Mouse (Mus musculus): ENCODE measurements around the gene Smyd1.
A peak's percentile ranks its signal among the peaks of the same experiment; 100 is the strongest.
"Not testable (repeated sequence)": the region's sequence is repeated elsewhere in the genome, so short reads cannot be mapped to it uniquely, and the experiment has no call there.

Smyd1 gene

DNA sequence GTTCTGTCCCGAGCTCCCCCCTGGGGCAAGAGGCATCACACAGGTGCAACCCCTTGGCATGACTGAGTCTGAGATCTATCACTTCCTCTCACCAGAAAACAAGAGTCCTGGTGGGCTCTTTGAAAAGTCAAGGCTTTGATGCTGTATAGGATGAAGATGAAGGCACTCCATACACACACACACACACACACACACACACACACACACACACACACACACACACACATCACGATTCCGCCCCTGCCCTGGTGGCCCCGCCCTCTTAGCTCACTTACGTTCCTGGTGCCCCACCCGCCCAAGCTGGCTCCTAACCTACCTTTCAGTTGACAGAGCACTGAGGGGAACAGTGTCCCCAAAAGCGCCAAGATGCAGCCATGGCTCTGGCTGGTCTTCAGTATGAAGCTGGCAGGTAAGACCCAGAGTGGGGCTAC lies 473 bp upstream of the Smyd1 start, which contains the start of gene Cd8b1:
TSS of gene Cd8b1 (plus strand) at position 298 of the 431 bp plus-strand sequence.
- DNase-seq = no peak

DNA sequence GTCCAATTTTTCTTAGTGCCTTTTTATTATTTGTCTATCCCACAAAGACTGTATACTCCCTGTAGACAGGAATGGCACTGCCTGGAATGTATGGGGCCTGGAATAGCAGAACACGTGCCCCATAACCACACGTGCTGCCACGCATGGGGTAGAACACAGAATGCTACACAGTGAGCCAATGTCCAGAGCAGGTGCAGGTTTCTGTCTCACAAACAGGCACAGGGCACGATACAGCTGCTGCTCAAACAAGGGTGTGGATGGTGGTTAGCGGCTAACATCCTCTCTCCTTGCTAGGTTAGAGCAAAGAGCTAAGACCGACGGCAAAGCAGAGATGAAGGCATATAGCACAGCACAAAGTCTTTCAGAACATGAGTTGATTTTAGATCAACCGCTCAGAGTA lies 14.5 kb downstream of the Smyd1 start:
- DNase-seq = no peak

DNA sequence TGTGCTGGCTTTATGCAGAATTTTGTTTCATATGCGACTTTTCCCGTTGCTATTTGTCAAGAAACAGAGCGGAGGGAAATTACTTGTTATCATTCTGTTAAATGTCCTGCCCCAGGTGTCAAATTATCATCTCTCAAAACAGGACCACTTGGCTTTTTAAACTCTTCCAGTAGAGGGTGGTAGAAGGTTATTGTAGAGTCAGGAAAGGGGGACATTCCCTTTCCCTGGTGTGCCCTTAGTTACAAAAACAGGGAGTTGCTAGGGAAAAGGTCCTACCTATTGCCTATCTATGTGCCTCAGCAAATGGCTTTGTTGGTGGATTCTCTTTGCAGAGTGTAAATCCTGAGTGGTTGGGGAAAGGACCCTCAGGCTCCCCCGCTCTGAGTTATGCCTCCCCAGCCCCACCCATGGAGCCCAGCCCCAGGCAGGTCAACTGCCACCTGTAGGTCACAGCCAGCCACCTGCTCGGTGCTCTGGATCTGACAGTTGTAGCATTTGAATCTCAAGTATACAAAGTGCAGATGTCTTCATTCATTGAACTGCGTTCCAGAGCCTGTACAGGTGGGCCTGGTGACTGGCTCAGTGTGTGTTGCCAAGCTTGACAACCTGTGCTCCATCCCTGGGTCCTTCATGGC lies 19.8 kb downstream of the Smyd1 start:
- no peak for DNase-seq

DNA sequence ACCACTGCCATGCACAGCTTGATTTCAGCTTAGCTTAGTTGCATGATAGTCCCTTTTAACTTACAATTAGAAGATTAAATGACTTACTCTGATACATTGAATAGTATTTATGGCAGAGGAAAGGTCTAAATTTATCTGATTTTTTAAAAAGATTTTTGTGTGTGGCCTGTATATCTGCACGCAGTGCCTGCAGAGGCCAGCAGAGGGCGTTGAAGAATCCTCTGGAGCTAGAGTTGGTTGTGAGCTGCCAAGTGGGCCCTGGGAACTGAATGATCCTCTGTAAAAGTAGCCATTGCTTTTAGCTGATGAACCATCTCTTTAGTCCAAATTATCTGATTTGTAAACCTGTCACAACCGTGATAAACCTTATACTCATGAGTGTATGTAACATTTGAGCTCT lies 23.3 kb downstream of the Smyd1 start:
- DNase-seq = no peak

DNA sequence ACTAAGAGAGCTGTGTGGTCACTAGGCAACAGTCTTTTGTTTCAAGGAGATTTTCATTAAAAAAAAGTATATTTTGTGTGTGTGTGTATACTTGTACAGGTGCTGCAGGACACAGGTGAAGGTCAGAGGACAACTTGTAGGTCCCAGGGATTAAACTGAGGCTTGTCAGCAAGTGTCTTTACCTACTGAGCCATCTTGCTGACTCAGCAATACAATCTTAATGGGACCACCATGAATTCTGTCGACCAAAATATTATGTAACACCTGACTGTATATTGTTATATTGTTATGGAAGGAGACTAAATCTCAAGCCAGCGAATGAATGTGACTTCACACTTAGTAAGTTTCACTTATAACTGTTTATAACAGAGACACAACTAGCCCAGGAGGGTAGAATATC lies 24.0 kb downstream of the Smyd1 start:
- no peak for DNase-seq

DNA sequence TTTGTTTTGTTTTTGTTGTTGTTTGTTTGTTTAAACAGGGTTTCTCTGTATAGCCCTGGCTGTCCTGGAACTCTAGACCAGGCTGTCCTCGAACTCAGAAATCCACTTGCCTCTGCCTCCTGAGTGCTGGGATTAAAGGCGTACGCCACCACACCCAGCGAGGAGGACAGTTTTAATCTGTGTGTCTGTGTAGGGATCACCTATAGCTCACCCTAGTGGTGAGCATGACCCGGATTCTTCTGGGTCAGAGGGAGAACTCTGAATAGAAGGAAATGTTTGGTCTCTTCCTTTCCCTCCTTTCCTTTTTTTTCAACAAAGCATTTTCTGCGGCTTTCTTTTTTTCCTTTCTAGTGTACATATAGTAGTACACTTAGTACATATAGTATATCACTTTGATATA lies 26.7 kb downstream of the Smyd1 start:
- DNase-seq = no peak

DNA sequence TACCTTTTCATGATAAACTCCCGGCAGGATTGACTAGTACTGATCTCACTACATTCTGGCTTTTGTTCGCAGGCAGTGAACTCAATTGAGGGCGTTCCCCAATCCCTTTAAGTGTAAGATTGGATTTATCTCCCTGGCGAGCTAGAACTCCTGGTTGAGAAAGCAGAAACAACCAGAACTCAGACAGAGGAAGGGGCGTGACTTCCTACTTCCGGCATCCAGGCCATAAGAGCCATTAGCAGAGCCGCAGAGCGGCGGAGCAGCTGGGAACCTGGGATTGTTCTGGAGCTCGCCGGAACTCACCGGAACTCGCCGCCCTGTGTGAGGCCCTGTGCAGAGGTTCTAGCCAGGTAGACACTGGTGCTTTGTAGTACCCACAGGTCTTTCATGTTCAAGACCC lies 28.5 kb downstream of the Smyd1 start:
- no peak for DNase-seq

DNA sequence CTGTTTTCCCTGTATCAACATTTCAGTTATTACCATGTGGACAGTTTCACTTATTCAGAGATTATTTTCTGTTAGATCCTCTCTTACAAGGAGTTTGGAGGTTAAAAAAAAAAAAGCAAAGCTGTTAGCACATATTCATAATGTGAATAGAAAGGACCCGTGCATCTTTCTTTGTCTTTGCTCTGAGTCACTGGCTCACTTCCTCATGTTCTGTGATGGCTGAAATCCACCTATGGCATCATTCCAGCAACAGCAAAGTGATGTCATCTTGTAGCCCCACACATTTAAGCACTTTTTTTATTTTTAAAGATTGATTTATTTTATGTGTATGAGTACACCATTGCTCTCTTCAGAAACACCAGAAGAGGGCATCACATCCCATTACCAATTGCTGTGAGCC lies 42.6 kb downstream of the Smyd1 start:
- no peak for DNase-seq

DNA sequence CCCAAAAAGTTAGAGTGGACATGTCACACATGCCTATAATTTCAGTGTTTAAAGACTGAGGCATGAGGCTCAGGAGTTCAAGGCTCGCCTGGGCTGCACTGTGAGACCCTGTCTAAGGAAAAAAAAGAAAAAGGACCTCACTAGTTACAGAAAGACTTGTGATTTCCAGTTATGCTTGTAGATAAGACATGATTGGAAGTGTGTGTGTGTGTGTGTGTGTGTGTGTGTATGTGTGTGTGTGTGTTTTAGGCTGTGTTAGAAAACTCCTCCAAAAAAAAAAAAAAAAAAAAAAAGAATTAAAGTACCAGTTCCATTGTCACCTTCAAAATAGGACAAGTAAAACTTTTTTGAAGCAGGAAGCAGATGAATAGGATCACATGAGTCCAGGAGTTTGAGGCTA lies 47.4 kb downstream of the Smyd1 start:
- no peak for DNase-seq

DNA sequence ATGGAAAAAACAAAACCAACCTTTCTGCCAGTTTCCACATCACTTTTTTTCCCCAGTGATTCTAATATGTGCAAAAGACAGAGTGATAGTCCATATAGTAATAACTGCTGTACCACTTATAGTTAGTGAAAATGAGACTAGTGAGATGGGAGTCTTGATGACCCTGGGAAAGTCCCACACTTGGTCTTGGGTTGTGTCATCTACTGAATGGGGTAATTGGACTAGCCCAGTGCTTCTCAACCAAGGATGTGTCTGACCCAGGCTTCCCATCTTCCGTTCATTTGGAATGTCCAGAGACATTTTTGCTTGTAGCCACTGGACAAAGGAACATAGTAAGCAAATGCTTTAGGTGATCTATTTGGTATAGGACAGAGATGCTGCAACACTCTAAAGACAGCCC lies 48.3 kb downstream of the Smyd1 start:
- no peak for DNase-seq

DNA sequence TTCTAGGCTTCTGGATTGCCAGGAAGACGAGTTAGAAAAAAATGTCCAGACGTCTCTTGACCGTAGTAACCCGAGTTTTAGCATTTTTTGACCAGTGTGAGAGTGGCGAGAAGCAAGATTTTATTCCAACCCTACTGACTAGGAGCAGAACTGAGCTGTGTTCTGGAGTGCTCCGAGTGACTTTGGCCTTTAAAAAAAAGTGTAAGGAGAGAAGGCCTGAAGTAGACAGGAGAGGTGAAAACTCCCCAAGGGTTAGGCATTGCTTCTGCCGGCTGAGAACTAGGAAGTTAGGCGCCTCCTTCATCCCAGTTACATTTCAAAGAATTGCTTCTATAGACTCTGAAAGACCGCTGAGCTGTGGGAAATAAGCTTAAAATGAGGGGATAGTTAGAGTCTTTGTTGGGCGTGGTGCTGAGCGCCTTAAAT lies 49.7 kb downstream of the Smyd1 start:
- DNase-seq = no peak

DNA sequence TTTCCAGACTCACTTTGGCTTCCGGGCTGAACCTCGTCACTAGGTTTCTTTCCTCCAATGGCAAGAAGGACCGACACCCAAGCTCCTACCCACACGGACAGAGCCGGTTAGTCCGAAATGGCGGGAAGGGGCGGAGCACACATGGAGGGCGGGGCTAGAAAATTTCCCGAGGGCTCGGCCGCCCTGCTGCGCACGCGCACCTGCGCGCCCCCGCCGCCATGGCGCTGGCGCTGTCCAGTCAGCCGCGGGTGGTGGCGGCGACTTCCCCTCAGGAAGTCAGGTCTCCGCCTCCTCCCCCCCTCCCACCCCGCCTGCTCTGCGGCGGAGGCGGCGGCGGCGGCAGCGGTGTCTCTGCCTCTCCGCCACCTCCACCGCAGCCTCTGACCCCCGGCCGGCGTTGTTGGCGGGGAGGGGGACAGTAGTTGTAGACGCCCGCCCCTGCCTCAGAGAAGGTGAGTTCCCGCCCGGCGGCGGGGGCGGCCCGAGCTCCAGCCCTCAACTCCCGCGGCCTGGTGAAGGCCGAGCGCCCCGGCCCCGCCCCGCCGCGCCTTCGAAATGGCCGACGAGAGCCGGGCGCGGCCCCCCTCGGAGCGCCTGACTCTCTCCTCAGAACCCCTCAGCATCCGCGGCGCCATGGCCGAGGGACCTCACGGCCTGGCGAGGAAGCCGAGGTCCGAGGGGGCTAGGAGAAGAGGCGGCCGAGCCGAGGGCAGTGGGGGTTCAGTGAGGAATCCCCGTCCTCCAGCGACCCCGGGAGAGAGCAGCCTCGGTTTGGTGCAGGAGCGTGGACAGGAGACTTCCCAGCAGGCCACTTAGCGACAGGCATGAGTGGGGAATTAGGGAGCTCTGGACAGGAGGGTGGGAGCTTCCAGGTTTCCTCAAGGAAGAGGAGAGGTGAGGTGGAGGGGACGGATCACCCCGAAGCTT lies 50.4 kb downstream of the Smyd1 start, which contains the start of gene Krcc1:
TSS of gene Krcc1 (plus strand) at position 289 of the 927 bp plus-strand sequence.
- peak; percentile 98 for DNase-seq

DNA sequence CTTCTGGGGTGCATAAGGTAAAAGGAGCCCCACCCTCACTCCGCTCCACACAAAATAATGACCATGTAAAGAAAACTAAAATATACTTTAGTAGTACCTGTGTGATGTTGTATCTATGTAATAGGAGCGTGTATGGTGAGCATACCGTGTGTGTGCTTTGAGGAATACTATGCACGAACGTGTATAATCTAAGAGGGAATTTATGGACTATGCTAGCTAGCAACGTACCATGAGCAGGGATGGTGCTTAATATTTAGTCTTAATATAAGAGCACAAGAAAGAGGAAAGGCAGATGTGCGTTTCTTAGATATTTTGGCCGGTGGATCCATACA lies 51.0 kb downstream of the Smyd1 start:
- no peak for DNase-seq

DNA sequence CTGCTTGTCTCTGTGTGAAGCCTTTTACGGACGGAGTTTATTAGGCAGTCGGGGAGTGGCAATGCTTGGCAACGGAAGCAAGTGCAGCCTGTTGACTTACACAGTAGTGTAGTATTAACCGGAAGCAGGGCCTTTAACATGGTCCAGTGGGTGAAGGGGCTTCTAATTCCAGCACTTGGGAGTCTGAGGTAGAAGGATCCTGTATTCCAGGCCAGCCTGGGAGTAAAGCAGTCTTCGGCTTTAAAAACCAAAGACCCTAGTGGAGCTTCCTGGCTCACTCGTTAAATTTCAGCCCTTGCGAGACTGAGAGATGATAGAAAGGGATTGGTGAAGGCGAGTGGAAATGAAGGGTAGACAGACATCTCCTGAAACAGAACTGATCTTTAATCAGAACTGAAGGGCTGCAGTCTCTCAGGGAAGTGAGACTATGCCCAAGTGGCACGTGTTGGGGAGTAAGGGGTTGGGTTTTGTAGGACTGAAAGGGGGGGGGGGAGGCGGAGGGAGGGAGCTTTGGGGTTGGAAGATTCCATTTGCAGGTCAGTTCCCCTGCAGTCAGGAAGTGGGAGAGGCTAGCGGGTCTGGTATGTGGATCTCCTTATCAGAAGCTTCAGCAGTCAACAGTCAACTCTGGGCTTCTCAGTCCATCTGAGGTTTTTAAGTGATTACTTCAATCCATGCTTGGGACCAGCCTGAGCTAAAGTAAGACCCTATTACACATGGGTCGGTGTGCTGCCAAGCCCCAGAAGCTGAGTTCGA lies 51.6 kb downstream of the Smyd1 start:
- peak; percentile 48 for DNase-seq

DNA sequence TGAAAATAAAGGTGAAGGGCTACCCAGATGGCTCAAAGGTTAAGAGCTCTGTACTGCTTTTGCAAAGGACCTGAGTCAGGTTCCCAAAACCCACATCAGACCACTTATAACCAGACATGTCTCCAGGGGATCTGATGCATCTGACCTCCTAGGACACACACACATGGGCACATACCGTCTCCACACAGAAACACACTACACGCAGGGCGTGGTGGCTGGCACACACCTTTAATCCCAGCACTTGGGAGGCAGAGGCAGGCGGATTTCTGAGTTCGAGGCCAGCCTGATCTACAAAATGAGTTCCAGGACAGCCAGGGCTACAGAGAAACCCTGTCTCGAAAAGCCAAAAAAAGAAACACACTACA lies 52.4 kb downstream of the Smyd1 start:
- peak; percentile 10 for DNase-seq

DNA sequence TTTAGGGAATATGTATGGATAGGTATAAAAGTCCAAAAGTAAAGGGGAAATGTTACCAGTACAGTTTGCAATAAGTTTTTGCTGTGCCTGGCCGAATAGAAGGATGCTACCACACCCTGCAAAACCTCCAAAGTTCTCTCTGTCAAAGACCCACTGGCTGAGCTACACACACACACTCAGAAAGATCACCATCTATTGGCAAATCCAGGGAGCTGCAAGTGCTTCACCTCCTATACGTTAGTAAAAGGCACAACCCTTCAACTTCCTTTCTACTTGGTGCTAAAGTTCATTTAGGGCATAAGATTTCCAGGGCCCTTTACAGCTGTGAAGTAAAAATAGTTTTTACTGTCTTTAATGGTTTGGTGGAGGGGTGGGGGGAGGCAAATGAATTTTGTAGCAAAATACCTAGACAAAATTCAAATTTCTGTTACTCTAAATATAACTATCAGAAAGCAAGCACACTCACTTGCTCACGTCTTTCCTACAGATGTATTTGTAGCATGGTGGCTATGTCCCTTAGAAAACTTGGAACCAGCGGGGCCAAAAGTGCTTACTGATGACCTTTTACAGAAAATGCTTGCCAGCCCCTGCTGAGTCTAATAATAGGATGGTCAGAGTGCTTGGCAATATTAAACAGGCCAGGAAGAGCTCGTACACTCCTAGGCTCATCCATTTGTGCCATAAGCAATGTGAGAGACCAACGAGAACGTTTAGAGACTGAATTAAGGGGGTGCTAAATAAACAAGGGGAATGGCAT lies 52.9 kb downstream of the Smyd1 start:
- DNase-seq = no peak

DNA sequence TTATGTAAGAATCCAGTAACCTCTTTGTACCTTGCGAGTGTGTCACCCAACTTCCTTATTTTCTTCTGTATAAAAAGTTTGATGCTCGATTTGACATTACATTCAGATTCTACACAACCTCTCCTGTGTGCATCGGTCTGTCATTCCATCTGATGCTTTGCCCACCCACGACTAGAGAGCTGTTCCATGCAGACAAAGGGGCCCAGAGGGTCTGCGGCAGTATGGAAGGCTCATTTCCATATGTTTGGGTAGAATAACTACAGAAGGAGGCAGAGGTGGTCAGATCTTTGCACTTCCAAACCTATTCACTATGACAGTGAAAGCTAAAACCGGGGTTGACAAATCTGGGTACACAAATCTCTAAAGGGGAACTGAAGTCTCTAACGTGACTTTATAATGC lies 54.4 kb downstream of the Smyd1 start:
- not testable (repeated sequence) for DNase-seq

DNA sequence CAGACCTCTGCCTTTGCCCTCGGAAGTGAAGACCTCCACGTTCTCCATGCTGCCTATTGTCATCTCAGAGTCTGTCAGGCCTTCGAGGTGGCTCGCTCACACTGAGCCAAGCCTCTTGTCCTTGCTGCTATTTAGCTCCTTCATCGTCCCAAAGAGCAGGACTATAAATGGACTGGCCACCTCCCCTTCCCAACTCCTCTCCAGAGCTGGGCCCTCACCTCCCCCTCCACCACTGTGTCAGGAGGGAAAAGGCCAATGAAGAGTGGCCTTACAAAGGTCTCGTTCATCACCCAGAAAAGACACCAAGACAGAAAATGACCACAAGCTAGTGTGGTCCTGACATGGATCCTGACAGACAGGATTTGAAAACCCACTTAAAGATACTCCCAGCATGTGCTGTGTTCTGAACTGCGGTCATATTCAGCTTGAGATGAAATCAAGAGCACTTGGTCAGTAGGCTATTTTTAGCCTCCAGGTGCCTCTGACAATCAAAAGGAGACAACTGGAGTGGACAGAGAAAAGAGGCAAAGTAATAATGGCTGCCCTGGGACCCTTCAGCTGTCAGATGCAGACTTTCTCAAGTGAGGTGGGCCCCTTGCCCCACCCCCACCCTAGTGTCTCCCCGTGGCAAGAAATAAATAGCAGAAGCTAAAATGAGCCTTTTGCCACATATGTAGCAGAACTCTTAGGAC lies 59.7 kb downstream of the Smyd1 start:
- DNase-seq = no peak

DNA sequence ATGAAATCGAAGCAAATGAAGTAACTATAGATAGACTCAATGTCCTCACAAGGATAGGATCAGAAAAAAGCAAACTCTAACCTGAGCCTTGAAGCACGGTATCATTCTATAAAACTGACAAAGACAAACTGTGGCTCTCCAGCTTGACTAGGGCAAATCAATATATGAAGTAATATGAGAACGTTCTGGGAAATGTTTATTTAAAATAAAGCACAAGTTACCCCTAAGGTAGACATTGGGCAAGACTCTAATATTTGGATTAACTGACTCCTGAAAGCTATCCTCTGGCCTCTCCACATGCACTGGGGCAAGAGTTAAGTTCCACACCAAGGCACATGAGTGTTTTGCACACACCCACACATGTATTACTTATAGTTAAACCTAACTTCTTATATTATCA lies 61.0 kb downstream of the Smyd1 start:
- DNase-seq = no peak

DNA sequence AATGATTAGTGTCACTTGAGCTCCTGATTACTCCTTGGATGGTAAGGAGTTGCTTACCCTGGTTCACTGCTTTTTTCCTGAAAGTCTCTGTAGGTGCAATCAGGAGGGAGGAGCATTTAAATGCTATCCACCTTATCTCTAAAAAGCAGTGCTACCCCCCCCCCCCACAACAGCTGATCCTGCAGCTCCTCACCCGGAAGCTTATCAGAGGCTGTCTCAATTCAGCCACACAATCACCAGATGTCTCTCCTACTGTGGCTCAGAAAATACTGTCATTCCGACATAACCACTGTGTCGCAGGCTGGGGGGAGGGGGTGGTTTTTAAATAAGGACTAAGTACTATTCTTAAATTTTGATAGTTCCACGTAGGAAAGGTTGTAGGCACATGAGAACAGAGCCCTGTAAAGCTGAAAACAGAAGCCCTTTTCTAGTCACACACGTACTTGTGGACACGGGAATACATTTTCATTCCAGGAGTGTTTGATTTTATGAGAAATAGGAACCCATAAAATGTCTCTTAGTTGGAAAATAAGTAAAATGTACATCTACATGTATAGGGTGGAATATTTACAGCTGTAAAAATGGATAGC lies 61.9 kb downstream of the Smyd1 start:
- DNase-seq = no peak

DNA sequence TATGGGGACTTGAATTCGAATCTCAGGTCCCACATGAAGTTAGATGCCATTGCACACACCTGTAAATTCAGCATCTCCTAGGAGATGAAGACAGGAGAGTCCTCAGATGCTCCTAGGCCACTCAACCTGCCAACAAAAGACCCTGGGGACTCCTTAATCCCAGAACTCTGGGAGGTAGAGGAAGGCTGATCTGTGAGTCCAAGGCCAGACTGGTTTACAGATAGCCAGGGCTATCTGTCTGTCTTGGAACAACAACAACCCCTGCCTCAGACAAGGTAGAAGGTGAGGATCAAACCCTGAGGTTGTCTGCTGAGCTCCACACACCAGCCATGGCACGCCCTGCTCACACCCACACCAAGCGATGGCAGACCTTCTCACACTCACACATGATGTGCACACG lies 62.9 kb downstream of the Smyd1 start:
- DNase-seq = no peak

DNA sequence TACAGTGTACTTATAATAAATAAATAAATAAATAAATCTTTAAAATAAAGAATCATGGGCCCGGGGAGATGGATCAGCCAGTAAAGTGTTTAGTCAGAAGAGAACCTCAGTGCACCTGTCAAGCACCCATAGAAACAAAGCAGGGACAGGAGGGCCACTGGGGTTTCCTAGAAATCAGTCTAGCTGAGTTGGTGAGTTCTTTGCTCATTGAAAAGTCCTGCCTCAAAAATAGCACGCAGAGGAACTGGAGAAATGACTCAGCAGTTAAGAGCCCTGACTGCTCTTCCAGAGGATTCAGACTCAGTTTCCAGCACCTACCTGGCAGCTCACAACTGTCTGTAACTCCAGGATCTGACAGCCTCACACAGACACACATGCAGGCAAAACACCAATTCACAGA lies 63.5 kb downstream of the Smyd1 start:
- DNase-seq = no peak

Measured in cerebellum, adult 11-12 months (tissue).